Mouse (Mus musculus) adipocyte (in vitro differentiated cells): ENCODE data around the gene Tgfb3.
A peak's percentile ranks its signal among the peaks of the same experiment; 100 is the strongest.

Experiments used
- DNase-seq: peaks from one replicate; pipeline ENCODE4 v3.0.0-alpha.2; 2016; ENCODE audit warnings: low spot score

Gene Tgfb3

DNA sequence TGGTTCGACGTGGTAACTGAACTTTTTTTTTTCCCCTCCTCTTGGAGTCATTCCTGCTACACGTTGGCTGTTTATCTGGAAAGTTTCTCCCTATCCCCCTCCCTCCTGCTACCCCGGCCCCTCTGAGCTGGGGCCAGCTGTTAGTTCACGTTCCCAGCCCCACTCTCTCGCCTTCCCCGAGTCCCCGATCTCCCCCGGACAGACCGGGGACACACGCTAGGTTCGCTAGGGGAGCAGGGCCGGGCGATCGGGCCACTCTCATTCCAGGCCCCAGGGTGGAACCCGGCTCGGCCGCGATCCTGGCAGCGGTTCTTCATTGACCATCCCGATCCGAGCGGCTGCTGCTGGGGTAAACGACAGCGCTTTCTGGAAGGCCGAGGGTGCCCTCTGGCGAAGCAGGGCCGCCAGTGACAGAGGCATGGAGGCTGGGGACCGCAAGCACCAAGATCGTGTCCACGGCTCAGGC is 394 bp upstream of the Tgfb3 start:
- DNase-seq, result peak; percentile 90

DNA sequence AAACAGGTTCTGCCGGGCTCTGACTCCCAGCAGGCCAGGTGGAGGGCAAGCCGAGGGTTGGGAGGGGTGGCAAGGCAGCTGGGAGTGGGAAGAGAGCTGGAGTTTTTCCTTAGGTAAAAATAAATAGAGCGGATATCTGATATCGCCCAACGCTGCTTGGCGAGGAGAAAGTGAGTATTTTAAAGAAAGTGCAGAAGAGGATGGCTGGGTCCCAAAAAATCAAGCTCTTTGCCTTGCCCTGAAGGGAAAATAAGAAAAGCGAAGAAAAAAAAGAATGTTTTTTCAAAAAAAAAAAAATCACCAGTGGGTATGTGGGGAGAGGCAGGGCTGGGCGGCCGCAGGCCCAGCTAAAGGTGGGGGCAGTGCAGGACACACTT is 677 bp downstream of the Tgfb3 start:
- DNase-seq, result no peak

DNA sequence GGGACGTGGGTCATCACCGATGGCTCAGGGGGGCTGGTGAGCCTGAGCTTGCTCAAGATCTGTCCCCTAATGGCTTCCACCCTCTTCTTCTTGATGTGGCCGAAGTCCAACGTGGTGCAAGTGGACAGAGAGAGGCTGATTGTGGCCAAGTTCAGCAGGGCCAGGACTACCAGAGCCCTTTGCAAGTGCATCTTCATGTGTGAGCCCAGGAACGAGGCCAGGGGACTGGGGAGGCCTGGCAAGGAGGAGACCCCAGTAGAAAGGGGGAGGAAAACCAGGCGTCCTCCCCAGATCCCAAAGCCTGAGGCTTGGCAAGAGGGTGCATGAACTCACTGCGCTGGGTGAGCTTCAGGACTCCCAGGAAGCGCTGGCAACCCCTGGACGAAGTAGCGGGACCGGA is 1.1 kb downstream of the Tgfb3 start:
- DNase-seq, result peak; percentile 54

DNA sequence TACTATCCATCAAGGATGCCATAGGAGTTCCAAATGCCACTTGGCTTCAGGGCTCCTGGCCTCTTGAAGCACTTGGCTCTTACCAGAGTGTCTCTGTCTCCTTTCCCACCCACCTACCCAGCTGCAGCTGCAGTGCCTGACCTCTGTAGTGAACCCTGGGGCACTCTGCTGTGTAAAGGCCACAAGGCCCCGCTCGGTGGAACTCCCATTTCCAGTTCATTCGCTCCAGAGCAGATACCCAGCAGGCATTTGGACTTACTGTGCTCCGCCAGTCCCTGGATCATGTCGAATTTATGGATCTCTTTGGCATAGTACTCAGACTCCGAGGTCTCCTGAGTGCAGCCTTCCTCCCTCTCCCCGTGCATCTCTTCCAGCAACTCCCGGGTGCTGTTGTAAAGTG is 1.5 kb downstream of the Tgfb3 start:
- DNase-seq, result peak; percentile 68

DNA sequence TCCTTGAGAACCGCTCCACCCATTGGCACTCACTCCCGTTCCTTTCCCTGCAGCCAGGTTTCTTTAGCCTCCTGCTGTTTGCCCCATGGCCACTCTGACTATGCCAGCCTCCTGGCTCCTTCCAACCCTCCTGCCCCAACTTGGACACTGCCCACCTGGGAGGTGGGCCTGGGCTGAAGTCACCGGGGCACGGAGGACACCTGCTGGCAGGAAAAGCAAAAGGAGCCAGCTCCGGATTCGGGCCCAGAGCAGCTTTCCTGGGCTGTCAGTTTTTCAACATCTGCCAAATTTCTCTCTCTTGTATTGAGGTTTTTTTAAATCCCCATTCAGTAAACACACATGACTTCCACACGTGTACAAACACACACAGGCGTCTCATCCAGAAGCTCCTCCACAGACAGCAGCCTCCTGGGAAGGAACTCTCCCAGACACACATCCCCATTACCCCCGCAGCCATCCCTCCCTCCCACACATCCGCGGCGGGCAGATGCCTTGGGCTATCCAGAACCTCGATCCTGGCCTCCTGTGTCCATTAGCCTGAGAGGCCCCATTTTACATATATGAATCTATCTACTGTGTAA is 2.4 kb downstream of the Tgfb3 start:
- DNase-seq, result peak; percentile 22

DNA sequence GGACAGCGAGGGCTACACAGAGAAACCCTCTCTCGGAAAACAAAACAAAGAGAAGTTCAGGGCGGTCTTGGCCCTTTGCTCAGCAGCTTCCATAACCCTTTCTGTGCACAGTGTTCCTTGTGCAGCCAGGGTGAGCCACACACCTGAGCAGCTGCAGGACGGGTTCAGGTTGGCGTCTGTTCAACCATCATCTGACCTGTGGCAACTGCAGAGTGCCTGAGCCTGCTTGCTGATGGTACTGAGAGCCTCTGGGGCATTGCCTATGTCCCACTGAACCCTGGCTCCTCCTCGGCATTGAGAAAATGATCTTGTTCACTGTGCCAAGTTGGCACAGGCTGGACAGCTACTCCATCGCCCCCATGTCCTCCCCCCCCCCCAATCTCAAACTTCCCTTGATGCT is 3.5 kb downstream of the Tgfb3 start:
- peak; percentile 44 for DNase-seq

DNA sequence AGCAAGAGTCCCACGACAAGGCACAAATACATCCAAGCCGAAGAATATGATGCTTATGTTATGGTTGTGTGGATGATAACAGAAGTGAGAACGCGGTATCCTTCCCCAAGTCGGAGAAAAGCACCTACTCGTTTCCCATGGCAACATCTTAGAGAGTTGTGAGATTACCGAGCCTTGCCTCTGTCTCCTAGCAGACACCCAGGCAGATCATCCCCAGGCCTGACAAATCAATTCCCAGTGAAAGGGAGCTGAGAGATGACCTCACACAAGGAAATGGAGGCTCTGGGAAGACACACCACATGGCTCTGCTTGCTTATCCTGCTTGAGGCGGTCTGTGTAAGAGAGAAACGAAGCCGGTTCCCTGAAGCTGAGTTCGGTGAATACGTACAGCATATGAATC is 4.2 kb downstream of the Tgfb3 start:
- DNase-seq, result no peak

DNA sequence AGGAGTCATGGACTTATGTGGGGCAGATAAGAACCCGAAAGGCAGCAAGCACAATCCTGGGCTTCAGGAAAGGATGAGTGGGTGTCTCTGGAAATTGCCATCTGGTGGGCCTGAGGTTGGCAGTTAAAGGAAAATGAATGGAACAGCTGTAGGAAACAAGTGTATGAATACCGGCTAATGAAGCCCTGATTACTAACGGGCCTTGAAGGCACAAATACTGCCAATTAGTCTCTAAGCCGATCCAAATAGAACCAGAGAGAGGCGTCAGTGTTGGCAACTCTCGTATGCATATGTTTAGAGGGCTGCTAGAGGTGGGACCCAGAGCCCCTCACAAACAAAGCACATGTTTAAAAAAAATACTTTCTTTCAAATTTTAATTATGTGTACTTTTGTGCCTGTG is 7.4 kb downstream of the Tgfb3 start:
- DNase-seq, result no peak

DNA sequence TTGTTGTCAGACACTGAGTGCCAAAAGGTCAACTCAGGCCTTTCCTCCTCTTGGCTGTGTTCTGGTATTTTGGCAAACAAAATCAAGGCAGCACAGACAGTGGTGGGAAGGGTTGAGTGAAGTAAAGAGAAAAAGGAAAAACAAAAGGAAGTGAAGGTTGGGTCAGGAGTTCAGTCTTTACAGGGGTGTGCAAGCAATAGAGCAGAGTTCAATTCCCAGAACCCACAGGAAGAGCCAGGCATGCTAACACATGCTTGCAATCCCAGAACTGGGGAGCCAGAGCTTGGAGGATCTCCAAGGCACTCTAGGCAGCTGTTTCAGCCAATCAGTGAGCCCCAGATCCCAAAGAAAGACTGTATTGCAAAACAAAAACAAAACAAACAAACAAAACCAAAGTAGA is 14.0 kb downstream of the Tgfb3 start:
- peak; percentile 65 for DNase-seq

DNA sequence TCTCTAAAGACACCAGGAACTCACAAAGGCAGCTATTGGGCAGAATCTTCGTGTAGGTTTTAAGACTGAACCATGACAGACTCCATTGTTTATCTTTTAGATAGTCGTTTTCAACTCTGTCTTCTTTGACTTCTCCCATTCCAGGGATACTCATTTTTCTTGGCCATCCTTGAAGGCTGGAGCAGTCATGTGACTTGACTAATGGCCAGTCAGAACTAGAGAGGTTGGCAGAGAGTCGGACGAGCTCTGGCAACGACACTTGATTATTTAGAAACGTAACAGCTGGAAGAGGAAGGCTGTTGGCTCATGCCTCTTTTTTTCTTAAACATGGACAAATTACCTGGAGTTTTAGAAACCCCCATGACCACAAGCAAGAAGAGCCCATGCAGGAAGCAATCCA is 19.5 kb downstream of the Tgfb3 start:
- peak; percentile 86 for DNase-seq

DNA sequence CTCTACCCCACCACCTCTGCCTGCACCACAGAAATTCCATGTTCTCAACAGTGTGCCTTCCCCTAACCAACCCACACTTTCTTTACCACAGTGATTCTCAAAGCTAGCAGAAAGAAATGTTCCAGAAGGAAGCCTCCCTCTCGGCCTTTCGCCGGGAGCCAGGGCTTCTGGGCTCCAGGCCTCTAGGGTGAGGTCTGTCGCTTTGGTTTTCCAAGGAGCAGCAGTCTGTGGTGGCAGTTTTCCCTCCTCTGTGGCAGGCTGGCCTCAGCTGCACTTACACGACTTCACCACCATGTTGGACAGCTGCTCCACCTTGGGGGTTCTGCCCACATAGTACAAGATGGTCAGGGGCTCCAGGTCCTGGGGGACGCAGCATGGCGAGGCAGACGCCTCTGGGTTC is 21.3 kb downstream of the Tgfb3 start:
- DNase-seq, result no peak

DNA sequence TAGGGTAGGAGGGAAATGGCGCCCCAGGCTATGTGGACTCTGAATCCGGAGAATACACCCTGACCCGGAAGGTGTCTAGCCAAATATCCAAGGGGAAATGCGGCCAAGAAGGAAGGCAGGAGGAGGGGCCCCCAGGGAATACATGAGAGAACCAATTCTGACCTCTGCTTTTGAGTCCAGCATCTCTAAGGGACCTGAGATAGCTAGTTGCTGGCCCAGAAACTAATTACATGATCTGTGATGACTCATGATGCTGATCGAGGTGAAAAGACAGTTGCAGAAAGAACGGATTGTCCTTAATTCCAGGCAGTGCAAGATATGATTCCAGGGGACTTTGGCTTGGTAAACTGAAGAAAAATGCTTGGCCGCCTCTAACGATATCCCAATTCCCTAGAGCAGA is 21.9 kb downstream of the Tgfb3 start:
- DNase-seq, result peak; percentile 14

DNA sequence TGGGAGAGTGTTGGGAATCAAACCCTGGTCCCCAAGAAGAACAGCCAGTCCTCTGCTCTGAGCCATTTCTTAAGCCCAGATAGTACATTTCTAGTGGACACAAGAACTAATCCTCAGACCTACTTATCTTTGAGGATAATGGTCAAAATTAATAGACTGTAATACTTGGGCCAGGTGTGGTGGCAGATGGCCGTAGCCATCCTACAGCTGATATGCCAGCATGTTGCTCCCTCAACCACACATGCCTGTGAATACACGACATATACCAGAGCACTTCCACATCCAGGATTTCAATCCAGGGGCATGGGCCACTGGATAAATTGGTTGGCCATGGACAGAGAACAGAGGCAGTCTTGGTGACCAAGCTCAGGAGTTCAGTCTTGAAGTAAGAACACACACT is 23.5 kb downstream of the Tgfb3 start:
- DNase-seq, result no peak

DNA sequence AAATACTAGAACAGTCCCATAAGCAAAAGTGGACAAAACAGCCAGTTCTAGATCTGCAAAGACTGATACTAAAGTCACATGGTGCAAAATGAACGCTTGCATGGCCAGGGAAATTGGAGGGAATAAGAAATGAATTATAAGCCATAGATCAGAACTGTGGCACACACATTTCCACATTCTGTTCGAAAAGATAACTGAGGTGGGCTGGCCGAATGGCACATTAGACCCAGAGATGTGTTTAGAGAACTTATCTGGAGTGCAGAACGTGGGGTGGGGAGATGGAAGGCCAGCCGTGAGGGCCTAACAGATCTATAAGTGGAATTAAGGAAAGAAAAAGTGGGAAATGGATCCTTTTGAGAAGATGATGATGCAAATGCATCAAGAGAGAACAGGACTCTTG is 27.4 kb downstream of the Tgfb3 start:
- no peak for DNase-seq

DNA sequence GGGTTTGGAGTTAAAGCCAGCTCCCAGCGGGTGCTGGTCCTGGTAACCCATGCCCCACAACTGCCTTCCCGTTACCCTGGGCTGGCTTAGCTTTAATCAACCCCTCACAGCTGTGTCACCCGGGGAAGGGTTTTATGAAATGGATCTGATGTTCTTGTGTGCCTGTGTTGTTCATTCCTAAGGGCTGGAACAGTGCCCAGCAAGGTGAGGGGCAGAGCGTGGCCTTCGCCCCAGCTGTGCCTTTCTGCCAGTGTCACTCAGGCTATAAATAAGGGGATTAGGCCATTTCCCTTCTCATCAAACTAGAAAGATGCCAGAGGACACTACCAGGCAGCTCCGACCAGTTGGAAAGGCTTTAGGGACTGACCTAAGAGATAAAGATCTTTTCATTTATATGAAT is 29.0 kb downstream of the Tgfb3 start:
- DNase-seq, result peak; percentile 30

DNA sequence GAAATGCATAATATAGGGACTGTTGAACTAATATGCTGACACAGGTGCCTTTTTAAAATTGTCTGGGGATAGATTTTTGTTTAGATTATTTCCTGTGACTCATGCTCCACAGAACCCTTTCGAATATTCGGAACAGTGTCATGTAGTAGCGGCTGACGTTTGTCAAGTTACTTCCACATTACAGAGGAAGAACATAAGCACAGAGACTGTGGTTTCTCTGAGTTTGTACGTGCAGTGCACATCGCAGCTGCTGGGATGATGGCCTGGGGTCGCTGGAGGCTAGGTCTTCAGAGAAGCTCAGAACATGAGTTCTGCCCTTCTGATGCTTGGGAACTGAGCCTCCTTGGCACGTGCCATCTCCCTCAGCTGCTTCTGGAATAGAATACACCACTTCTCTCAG is 31.5 kb downstream of the Tgfb3 start:
- DNase-seq, result no peak

DNA sequence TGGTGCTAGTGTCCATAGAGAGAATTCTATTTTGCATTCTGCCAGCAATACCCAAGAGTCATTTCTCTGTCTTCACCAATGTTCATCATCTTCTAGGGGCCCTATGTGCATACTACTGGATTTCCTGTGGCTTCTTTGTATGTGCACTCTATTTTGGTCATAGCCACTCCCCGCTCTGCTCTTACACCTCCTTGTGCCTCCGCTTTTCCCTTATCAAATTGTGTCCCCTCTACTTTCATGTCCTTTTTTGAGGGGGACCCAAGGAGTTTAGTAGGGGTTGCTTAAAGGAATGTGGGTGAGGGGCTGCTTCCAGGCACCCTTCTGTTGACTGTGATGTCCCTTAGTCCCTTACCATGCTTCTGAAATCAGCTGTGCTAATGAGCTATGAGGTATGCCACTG is 32.1 kb downstream of the Tgfb3 start:
- no peak for DNase-seq

DNA sequence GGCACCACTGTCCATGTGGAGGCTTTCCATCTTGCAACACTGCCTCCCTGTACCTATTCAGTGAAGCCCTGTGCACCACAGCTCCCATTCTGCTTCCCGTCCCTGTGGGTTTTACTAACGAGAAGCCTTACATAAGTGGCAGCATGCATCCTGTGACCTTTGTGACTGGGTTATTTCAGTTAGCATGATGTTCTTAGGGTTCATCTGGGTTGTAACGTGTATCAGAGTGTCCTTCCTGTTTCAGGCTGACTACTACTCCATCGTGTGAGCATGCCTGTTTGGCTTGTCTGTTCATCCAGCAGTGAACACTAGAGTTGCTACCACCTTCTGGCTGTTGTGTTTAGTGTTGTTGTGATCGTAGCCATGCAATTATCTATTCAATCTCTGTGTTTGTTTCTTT is 32.7 kb downstream of the Tgfb3 start:
- no peak for DNase-seq

DNA sequence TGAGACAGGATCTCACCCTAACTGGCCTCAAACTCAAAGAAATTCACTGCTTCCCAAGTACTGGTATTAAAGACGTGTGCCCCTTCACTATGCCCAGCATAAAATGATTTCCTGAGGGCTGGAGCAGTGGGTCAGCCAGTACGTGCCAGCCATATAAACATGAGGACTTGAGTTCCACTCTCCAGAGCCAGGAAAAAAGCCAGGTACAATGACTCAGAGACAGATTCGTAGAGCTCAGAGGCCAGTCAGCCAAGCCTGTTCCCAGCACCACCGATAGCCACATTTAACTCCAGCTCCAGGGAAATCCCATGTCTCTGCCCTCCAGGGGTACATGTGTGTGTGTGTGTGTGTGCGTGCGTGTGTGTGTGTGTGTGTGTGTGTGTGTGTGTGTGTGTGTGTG is 39.1 kb downstream of the Tgfb3 start:
- DNase-seq, result no peak

DNA sequence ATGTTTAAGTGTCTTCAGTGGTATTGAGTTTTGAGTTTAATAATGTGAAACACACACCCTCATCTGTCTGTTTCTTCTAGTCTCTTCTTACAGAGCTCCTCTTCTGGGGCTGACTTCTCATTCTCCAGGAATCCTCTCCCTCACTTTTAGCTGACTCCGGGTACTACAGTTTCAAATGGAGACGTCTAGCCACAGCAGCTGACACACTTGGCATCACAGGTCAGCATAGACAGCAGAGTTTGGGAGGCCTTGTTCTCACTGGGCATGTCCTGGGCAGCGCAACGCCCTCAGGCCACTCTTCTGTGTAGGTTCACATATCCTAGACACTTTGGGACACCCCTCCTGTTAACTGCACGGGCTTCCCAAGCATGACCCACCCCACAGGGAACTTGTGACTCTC is 39.8 kb downstream of the Tgfb3 start:
- no peak for DNase-seq

DNA sequence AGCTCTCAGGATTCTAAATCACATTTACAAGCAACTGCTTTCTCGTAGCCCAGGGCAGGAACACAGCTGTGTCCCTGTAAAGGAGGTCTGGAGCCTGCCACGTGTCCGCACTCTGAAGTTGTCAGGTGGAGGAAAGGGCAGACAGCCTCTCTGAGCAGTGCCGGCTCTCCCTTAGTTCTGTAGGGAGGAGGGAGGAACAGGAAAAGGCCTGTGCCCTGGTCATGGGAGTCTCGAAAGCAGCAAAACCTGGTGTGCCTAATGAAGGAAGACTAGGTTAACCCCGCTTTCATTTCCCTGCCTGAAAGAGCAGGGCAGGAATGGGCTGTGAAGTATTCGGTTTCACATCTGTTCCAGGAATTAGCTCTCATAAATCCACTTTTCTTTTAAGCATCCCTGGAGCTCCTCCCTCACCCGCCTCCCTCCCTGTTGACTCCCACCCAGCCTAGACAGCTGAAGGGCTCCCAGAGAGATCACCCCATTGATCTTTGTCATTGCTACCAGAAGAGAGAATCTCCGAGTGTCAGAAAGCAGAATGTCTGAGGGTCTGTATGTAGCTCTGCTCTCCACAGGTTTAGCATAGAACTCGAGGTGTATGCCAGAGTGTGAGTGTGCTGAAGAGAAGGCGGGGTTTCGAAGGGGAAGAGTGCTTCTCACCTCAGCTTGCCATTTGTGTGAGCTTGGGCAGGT is 41.5 kb downstream of the Tgfb3 start:
- DNase-seq, result no peak

DNA sequence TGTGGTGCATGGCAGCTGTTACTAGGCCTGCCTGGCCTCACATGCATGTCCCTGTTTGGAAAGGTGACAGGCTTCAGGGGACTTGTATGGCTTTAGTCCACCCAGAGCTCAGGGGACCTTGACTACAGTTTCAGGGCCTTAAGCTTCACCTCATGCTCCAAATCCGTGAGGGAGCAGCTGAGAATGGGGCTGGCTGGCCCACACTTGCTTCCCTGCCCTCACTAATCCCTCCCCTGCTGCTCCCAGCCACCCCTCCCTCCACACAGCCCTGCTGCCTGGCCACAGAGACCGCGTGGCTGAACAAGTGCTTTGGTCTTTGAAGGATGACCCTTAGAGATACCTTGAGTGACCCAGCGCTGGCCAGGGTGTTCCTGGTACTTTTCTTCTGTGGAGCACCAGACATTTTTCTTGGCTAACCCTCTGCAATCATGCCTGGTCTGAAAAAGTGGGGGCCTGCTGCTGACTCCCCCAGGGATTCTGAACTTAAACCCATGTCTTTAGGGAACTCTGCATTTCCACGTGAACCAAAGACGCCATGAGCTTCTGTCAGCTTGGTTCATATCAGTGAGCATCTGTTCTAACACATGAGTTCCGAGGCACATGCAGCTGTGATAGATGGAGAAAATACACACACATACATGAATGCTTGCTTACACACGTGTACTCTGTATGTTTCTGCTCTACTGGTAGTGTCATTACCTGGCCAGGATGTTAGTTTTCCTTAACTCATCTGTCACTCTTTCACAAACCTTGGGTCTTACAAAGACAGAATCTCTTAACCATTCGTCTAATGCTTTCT is 42.3 kb downstream of the Tgfb3 start:
- no peak for DNase-seq

DNA sequence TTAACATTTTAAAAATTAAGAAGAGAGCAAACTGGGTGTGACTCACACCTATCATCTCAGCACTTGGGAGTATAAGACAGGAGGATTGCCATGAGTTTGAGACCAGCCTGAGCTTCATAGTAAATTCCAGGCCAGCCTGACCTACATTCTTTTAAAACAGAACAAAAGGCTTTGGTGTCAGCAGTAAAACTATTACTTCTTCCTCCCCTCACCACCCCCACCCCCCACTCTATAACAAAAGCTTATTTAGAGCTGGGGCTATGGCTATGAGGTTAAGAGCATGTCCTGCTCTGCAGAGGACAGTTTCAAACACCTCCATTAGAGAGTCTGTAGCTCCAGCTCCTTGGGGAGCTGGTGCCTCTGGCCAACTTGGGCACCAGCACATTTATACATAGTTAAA is 43.3 kb downstream of the Tgfb3 start:
- DNase-seq, result no peak
